Mouse (Mus musculus): ENCODE data around the gene Teddm1b. TPM values are rescaled to one million over a fixed set of nuclear protein-coding genes. Genes with fewer than 3 reads are reported as not detected.
"Not testable (repeated sequence)": the region's sequence is repeated elsewhere in the genome, so short reads cannot be mapped to it uniquely, and the experiment has no call there.

Gene Teddm1b
- not detected for total RNA-seq (2022)

- no peak for DNase-seq (ENCODE audit: low spot score in 2 of 2)
These were observed at the start of gene Teddm1b for GRCm38 (mm10) chr1:153874045-153874444. Gene Teddm1b (plus strand): TSS chr1:153874345.

DNA sequence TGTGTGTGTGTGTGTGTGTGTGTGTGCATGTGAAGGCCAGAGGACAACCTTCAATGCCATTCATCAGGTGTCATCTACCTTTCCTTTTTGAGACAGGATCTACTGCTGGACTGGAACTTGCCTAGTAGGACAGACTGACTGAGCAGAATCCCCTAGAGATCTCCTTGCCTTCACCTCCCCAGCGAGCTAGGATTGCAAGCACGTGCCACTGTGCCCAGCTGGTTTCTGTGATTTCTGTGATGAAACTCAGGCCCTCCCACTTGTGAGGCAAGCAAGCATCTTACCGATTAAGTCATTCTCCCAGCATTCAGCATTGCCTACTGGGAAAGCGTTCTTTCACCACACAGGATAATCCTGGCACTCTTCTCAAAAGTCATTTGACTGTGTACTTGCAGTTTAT is 43.4 kb upstream of the Teddm1b start:
- no peak for DNase-seq (ENCODE audit: low spot score in 2 of 2)

- no peak for DNase-seq (ENCODE audit: low spot score in 2 of 2)
These were observed 38.1 kb upstream of the Teddm1b start for GRCm38 (mm10) chr1:153836036-153836435.

DNA sequence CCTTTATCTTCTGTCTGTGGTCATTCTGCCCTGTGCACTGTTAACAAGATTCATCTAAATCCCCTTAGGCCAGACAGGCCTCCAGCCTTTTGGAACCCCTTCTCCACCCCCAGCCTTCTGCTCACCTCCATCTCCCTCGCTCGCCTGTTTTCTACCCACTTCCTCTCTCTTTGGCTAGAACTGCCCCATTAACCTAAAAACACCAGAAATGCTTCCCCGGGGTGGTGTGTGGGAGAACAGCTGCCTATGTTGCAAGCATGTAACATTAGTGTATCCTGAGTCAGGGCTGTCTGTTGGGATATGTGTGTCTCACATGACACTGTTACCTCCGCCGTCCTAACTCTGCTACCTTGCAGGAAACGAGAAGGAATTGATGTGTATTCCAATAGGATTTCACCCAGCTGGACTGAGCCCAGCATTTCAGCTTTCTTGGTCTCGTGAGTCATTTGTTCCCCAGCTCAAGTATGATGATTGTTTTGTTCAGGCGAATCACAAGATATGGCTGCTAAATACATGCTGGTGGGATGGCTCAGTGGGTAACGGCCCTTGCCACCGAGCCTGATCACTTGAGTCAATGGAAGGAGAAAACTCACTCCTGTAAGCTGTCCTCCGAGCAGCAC is 31.9 kb upstream of the Teddm1b start:
- DNase-seq (ENCODE audit: low spot score in 2 of 2), result peak in 1 of 2 experiments; percentile 9

DNA sequence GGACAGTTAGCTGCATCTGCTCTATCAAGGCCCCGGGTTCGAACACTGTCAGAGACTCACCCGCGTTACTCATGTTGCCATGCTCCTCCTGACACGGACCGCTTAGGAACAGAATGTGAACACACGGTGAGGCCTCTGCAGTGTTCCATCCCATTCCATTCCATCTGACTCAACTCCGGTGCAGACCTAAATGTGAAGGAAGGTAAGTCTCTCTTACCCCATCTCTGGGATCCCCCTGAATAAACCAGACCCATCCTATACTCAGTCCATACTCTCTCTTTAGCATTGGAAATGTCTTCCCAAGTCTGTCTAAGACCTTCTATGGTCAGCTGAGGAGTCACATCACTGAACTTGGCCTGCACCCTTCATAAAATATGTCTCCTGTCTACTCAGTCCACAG is 30.1 kb upstream of the Teddm1b start, which contains the start of gene Rgsl1:
Rgsl1 (minus strand) TSS at position 101 of the 400 bp plus-strand sequence.
- no peak for DNase-seq (ENCODE audit: low spot score in 2 of 2)

DNA sequence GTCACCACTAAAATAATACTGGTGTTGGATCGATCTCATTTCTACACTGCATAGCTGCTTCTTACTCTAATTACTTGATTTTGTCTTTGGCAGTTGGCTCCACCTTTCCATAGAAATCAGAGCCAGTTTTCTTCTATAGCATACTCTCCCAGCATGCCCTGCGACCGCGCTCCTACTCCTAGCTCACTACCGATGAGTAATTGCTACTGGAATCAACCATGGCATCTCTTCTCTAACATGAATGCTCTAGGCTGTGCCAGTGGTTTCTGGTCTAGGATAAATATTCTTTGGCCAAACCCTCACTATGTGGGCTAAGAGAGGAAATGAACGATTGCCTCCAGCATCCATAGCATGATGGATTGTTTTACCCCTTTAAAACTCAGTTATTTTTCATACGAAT is 27.7 kb upstream of the Teddm1b start:
- DNase-seq (ENCODE audit: low spot score in 2 of 2), result no peak

GRCm38 (mm10) chr1:153846867-153847266 is 27.3 kb upstream of the Teddm1b start:
- DNase-seq (ENCODE audit: low spot score in 2 of 2), result no peak

DNA sequence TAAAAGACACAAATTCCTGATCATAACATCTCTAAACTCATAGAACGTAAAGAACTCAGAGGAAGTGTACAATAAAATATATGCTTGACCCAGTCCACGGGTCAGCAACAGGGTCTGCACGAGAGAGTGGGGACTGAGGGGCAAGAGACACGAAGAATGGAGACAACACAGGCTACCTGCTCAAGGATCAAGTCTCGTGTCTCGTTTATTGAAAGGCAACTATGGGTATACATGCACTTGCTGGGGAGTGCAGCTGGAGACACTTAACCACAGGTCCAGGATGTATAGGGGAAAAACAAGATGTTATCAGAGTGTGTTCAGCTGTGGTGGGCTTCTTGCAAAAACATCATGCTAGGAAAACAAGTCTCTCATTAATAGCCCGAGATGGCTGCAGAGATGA is 21.4 kb upstream of the Teddm1b start:
- DNase-seq (ENCODE audit: low spot score in 2 of 2), result not testable (repeated sequence)

- DNase-seq (ENCODE audit: low spot score in 2 of 2), result no peak
These were observed 18.2 kb upstream of the Teddm1b start for GRCm38 (mm10) chr1:153855946-153856345.

DNA sequence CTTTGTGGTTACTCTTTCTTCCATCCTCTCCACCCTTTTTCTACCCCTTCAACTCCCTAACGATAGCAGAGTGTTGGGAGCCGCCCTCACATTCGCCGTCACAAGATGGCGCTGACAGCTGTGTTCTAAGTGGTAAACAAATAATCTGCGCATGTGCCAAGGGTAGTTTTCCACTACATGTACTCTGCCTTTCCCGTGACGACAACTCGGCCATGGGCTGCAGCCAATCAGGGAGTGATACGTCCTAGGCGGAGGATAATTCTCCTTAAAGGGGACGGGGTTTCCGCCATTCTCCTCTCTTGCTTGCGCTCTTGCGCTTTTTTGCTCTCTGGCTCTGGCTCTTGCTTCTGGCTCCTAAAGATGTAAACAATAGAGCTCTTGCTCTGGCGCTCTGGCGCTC is 6.2 kb downstream of the Teddm1b start:
- not testable (repeated sequence) for DNase-seq (ENCODE audit: low spot score in 2 of 2)

DNA sequence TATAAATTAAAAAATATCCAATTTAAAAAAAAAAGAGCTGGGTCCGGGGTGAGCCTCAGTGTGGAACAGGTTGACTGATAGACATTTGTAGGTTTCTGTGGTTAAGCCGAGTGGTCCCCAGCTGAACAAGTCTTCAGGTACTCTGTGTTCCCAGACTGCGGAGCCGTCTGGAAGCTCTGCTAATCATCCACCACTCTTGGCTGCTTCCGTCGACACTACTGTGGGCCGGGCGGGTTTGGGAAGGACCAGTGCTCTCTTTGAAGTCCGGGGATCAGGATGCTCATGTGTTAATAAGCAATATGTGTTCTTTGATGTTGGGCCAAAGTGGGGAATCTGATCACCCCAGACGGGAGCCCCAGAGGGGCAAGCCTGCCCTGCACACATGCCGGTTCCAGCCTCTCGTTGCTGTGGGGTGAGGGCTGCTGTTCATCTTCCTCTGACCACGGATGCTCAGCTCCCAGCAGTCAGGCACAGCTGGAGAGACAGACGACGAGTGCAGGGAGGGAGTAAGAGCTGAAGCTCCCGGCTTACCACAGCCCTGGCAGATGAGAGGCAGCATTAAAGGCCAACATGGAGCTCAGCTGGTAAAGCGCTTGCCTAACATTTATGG is 12.0 kb downstream of the Teddm1b start:
- no peak for DNase-seq (ENCODE audit: low spot score in 2 of 2)

- no peak for DNase-seq (ENCODE audit: low spot score in 2 of 2)
These were observed 16.0 kb downstream of the Teddm1b start for GRCm38 (mm10) chr1:153890121-153890520.

DNA sequence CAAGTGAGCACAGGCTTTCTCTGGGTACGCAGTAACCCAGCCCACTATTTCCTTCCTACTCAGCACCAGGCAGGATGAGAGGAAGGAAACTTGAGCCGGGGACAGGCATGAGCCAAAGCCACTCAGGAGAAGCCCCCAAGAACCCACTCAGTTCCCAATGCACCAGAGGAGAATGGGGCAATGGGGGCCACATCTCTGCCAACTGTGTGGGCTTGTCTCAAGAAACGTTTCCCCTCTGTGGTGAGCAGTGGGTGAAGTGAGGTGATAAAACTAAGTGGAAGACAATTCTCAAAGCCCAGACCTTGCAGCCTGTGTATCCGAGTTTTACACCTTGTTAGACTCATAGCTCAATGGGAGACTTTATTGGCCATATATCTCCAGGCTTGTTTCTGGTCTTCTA is 17.3 kb downstream of the Teddm1b start, which contains the start of gene Teddm1a:
Teddm1a (plus strand) TSS at position 301 of the 400 bp plus-strand sequence.
- DNase-seq (ENCODE audit: low spot score in 2 of 2), result no peak

DNA sequence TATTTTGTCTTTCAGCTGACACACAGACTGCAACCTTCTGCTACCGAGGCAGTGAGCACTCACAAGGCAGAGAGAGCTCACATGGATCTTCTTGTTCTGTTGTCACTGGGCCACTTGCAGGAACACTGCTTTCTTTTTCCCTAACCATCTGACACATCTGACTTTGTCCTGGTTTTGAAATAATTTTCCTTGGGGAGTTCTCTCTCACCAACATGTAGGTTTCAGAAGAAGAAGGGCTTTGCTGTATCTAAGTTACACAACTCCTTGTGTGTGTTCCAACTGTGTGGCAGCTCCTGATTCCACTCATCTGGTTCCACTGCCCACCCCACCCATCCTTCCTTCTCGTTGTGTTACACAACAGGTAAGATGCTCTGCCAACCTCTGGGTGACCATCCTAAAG is 19.6 kb downstream of the Teddm1b start:
- no peak for DNase-seq (ENCODE audit: low spot score in 2 of 2)

- DNase-seq (ENCODE audit: low spot score in 2 of 2), result no peak
These were observed 20.2 kb downstream of the Teddm1b start for GRCm38 (mm10) chr1:153894201-153894893.

- DNase-seq (ENCODE audit: low spot score in 2 of 2), result peak in 1 of 2 experiments; percentile 48
These were observed 20.8 kb downstream of the Teddm1b start for GRCm38 (mm10) chr1:153894979-153895378.

DNA sequence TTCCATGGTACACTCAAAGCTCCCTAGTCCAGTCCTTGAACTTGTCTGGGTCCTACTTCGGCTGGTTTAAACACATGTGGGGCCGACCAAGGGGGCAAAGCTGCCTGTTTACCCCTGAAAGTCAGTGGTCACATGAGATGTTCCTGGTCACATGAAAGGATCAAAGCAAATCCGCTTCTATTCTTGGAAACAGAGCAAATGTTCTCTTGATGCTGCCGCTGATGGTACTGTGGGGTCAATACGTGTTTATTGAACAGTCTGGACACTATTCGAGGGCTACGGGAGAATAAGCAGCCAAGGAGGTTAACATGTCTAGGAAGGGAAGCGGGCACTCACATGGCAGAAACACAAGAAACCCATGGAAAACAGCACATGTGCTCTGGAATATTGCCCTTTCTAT is 23.1 kb downstream of the Teddm1b start:
- DNase-seq (ENCODE audit: low spot score in 2 of 2), result no peak

DNA sequence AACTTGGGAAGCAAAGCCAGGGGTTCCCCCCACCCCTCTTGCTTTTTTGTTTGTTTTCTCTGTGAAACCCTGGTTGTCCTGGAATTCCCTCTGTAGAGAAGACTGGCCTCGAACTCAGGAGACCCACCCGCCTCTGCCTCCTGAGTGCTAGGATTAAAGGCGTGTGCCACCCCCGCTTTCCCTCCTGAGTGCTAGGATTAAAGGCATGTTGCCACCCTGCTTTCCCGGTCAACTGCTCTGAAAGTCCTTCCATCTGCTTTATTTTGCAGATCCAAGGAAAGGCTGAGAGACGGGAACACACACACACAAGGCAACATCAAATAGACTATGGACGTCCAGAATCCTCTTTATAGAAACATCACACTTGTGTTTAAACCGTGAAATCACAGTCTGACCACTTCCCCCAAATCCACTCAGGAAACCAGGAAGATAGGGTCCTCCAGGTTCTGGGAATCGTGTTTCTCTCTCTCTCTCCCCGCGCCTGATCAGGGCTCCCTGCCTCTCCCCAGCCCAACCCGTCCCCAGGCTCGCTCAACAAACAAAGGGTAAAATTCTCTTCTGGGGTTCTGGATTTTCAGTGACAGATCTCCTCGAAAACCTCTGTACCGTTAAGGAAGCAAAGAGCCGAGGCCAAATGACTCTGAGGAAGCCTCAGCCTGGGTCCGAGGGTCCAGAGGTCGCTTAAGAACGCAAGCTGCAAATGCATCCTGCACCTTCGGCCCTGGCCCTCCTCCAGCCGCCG is 25.0 kb downstream of the Teddm1b start:
- no peak for DNase-seq (ENCODE audit: low spot score in 2 of 2)

GRCm38 (mm10) chr1:153899731-153900380 is 25.7 kb downstream of the Teddm1b start, which contains the start of the genes Glul and Teddm2:
Gene Glul (plus strand): TSS chr1:153899944.
Gene Teddm2 (minus strand): TSS chr1:153900228.
- peak; percentile 93 to 96 for DNase-seq (ENCODE audit: low spot score in 2 of 2)

DNA sequence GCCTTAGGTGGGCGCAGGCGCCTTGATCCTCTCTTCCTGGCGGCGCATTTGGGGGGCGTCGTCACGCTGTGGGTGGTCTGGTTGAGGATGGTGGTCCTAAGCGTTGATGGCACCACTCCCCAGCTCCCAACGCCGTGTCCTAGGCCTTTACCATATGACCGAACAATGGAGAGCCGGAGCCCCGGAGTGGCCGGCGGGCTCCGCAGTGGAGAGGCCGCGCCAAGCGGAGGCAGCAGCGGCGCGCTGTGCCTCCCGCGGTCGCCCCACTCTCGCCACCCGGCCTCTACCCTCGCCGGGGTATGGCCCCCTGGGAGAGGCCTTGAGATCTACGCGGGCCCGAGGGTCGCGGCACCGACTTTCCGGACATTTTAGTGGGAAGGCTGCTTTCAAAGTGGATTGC is 26.2 kb downstream of the Teddm1b start:
- DNase-seq (ENCODE audit: low spot score in 2 of 2), result no peak
